Mouse (Mus musculus) ES-Bruce4 (cell line): Measurements from ENCODE around the gene Ptprb.

Experiments
- CTCF ChIP-seq: IDR thresholded peaks from one replicate; pipeline ENCODE4 v1.8.1; 2011; ENCODE audit warnings: low read depth, low read length
- POLR2A ChIP-seq: IDR thresholded peaks from one replicate; pipeline ENCODE4 v1.8.1; 2011; ENCODE audit warnings: low read length; ENCODE audit not compliant: insufficient read depth

- TF ChIP-seq CTCF (no peak), POLR2A (no peak)
Observed at GRCm38 (mm10) chr10:116334120-116334519, 58.8 kb downstream of the Ptprb start.
